Mouse (Mus musculus) limb, embryonic 15.5 days (tissue): ENCODE measurements around the gene Shc3. TPM values are rescaled to one million over a fixed set of nuclear protein-coding genes. Genes with fewer than 3 reads are reported as not detected.

Experiments used
- ATAC-seq: fragments of 200-750 bp; cut with Nextera tagmentation; 2 replicates; pipeline ENCODE4 v1.8.0; 2017; ENCODE audit warnings: low read depth, moderate TSS enrichment; ENCODE audit not compliant: insufficient number of reproducible peaks, low FRiP score, low TSS enrichment
- H3K27ac ChIP-seq: fragments of 300-500 bp; sonication (generic); 2 replicates; pipeline ENCODE4 v1.5.1; 2015; ENCODE audit warnings: moderate library complexity, mild to moderate bottlenecking, inconsistent platforms
- H3K27me3 ChIP-seq: fragments of 300-500 bp; sonication (generic); 2 replicates; pipeline ENCODE4 v1.6.1; 2015; ENCODE audit warnings: inconsistent platforms
- H3K36me3 ChIP-seq: fragments of 300-500 bp; sonication (generic); 2 replicates; pipeline ENCODE4 v1.6.1; 2015; ENCODE audit warnings: inconsistent platforms
- H3K4me1 ChIP-seq: fragments of 300-500 bp; sonication (generic); 2 replicates; pipeline ENCODE4 v1.6.1; 2015; ENCODE audit warnings: inconsistent platforms
- H3K4me2 ChIP-seq: fragments of 300-500 bp; sonication (generic); 2 replicates; pipeline ENCODE4 v1.6.1; 2015; ENCODE audit warnings: mild to moderate bottlenecking, inconsistent platforms
- H3K4me3 ChIP-seq: fragments of 300-500 bp; sonication (generic); 2 replicates; pipeline ENCODE4 v1.5.1; 2015; ENCODE audit warnings: mild to moderate bottlenecking, inconsistent platforms
- H3K9ac ChIP-seq: fragments of 300-500 bp; sonication (generic); 2 replicates; pipeline ENCODE4 v1.6.1; 2015; ENCODE audit warnings: inconsistent platforms
- H3K9me3 ChIP-seq: fragments of 300-500 bp; sonication (generic); 2 replicates; pipeline ENCODE4 v1.6.1; 2016; ENCODE audit warnings: inconsistent platforms
- WGBS: fragments of 180-500 bp; shearing (Covaris S2); methylation state at CpG from one replicate; pipeline ENCODE4 v1.1.7; 2015; 5-methylcytosine and 5-hydroxymethylcytosine counted together
- polyA plus RNA-seq: library from polyadenylated mRNA; unstranded; fragments of >200 nt; fragmentation: Nextera tagmentation; extraction: Ambion mirVana; gene quantifications from 2 replicates; pipeline ENCODE4 v1.2.1, GENCODE M21; 2015

Shc3 gene
- polyA plus RNA-seq, 1 experiment from 2014 or later = 0.90 TPM

- WGBS = 14% methylated on average over 5 of the region's 5 CpGs
- Histone ChIP-seq H3K4me3 (no peak overlapping the region), H3K27me3 (no peaks in the 10 kb centered on the region), H3K36me3 (peaks cover 33% of the 10 kb centered on the region), H3K9me3 (no peaks in the 10 kb centered on the region), H3K4me2 (no peak overlapping the region), H3K9ac (no peak overlapping the region), H3K27ac (no peak overlapping the region), H3K4me1 (peaks cover 10% of the 10 kb centered on the region; the same call in 1 of the 2 replicates)
- ATAC-seq = no peak
Measured at GRCm38 (mm10) chr13:51424647-51425046, 144.6 kb downstream of the Shc3 start.

- H3K9me3 ChIP-seq = no peaks in the 10 kb centered on the region
- no peak overlapping the region for H3K9ac ChIP-seq
- H3K4me3 ChIP-seq = no peak overlapping the region
- H3K27ac ChIP-seq = no peak overlapping the region
- no peak for ATAC-seq
- H3K4me2 ChIP-seq = no peak overlapping the region
- no peaks in the 10 kb centered on the region for H3K27me3 ChIP-seq
- WGBS = 67% methylated on average over 9 of the region's 9 CpGs
- peaks cover 14% of the 10 kb centered on the region for H3K4me1 ChIP-seq
- H3K36me3 ChIP-seq = peaks cover 43% of the 10 kb centered on the region
Measured at GRCm38 (mm10) chr13:51423647-51424046, 145.6 kb downstream of the Shc3 start.

- no peak for ATAC-seq
- no peaks in the 10 kb centered on the region for H3K27me3 ChIP-seq
- no peaks in the 10 kb centered on the region for H3K9me3 ChIP-seq
- WGBS = 77% methylated on average over 9 of the region's 9 CpGs
- H3K9ac ChIP-seq = no peak overlapping the region
- peaks cover 44% of the 10 kb centered on the region for H3K36me3 ChIP-seq
- H3K4me1 ChIP-seq = peaks cover 32% of the 10 kb centered on the region
- H3K4me3 ChIP-seq = no peak overlapping the region
- H3K27ac ChIP-seq = no peak overlapping the region
- H3K4me2 ChIP-seq = no peak overlapping the region
Measured at GRCm38 (mm10) chr13:51420861-51421260, 148.4 kb downstream of the Shc3 start.

GRCm38 (mm10) chr13:51419501-51419900 is 149.7 kb downstream of the Shc3 start:
- WGBS = 91% methylated on average over 15 of the region's 15 CpGs
- Histone ChIP-seq H3K4me1 (peaks cover 31% of the 10 kb centered on the region), H3K27me3 (no peaks in the 10 kb centered on the region), H3K4me3 (no peak overlapping the region), H3K4me2 (no peak overlapping the region), H3K9me3 (no peaks in the 10 kb centered on the region), H3K27ac (no peak overlapping the region), H3K9ac (no peak overlapping the region), H3K36me3 (peaks cover 53% of the 10 kb centered on the region)
- no peak for ATAC-seq

- Histone ChIP-seq H3K36me3 (peaks cover 55% of the 10 kb centered on the region), H3K27ac (no peak overlapping the region), H3K9ac (no peak overlapping the region), H3K4me2 (peak overlapping the region; percentile 26), H3K4me3 (no peak overlapping the region), H3K4me1 (peaks cover 30% of the 10 kb centered on the region), H3K9me3 (no peaks in the 10 kb centered on the region), H3K27me3 (no peaks in the 10 kb centered on the region)
- no peak for ATAC-seq
- 73% methylated on average over 19 of the region's 19 CpGs for WGBS
Measured at GRCm38 (mm10) chr13:51418942-51419451, 150.2 kb downstream of the Shc3 start.

- peaks cover 33% of the 10 kb centered on the region for H3K4me1 ChIP-seq
- no peak overlapping the region for H3K9ac ChIP-seq
- H3K27ac ChIP-seq = peak overlapping the region; percentile 81
- H3K36me3 ChIP-seq = peaks cover 55% of the 10 kb centered on the region
- no peaks in the 10 kb centered on the region for H3K27me3 ChIP-seq
- H3K4me2 ChIP-seq = peak overlapping the region; percentile 26
- peak overlapping the region; percentile 13; the same call in 1 of the 2 replicates for H3K4me3 ChIP-seq
- ATAC-seq = peak; percentile 28; the same call in 1 of the 2 replicates
- no peaks in the 10 kb centered on the region for H3K9me3 ChIP-seq
- WGBS = 2% methylated on average over 20 of the region's 20 CpGs
Measured at GRCm38 (mm10) chr13:51418268-51418941, 150.8 kb downstream of the Shc3 start.

GRCm38 (mm10) chr13:51417796-51418195 is 151.4 kb downstream of the Shc3 start:
- Histone ChIP-seq H3K27me3 (no peaks in the 10 kb centered on the region), H3K36me3 (peaks cover 55% of the 10 kb centered on the region), H3K9me3 (no peaks in the 10 kb centered on the region), H3K27ac (peak overlapping the region; percentile 81), H3K4me2 (peak overlapping the region; percentile 24), H3K4me3 (no peak overlapping the region), H3K9ac (no peak overlapping the region), H3K4me1 (peaks cover 39% of the 10 kb centered on the region)
- no peak for ATAC-seq
- 40% methylated on average over 6 of the region's 6 CpGs for WGBS

- Histone ChIP-seq H3K4me2 (no peak overlapping the region), H3K27ac (0 out of 2 replicates have a peak overlapping the region, but pooled peaks have one; percentile 18), H3K9me3 (no peaks in the 10 kb centered on the region), H3K4me3 (no peak overlapping the region), H3K36me3 (peaks cover 46% of the 10 kb centered on the region), H3K27me3 (no peaks in the 10 kb centered on the region), H3K9ac (no peak overlapping the region), H3K4me1 (peaks cover 47% of the 10 kb centered on the region)
- 82% methylated on average over 11 of the region's 11 CpGs for WGBS
- no peak for ATAC-seq
Measured at GRCm38 (mm10) chr13:51416727-51417126, 152.5 kb downstream of the Shc3 start.

- Histone ChIP-seq H3K4me3 (no peak overlapping the region), H3K9me3 (no peaks in the 10 kb centered on the region), H3K4me2 (no peak overlapping the region), H3K27me3 (no peaks in the 10 kb centered on the region), H3K4me1 (peaks cover 59% of the 10 kb centered on the region), H3K27ac (0 out of 2 replicates have a peak overlapping the region, but pooled peaks have one; percentile 7), H3K9ac (no peak overlapping the region), H3K36me3 (peaks cover 15% of the 10 kb centered on the region)
- no peak for ATAC-seq
- 61% methylated on average over 3 of the region's 3 CpGs for WGBS
Measured at GRCm38 (mm10) chr13:51413461-51413860, 155.8 kb downstream of the Shc3 start.

- 19% methylated on average over 12 of the region's 12 CpGs for WGBS
- peaks cover 15% of the 10 kb centered on the region for H3K36me3 ChIP-seq
- ATAC-seq = no peak
- peak overlapping the region; percentile 64 for H3K4me3 ChIP-seq
- H3K4me2 ChIP-seq = peak overlapping the region; percentile 57
- no peaks in the 10 kb centered on the region for H3K27me3 ChIP-seq
- peak overlapping the region; percentile 88 for H3K27ac ChIP-seq
- H3K4me1 ChIP-seq = peaks cover 56% of the 10 kb centered on the region
- no peaks in the 10 kb centered on the region for H3K9me3 ChIP-seq
- H3K9ac ChIP-seq = peak overlapping the region; percentile 26; the same call in 1 of the 2 replicates
Measured at GRCm38 (mm10) chr13:51411696-51412430, 157.4 kb downstream of the Shc3 start.

GRCm38 (mm10) chr13:51411243-51411642 is 158.0 kb downstream of the Shc3 start:
- H3K4me1 ChIP-seq = peaks cover 50% of the 10 kb centered on the region

More at GRCm38 (mm10) chr13:51411243-51411642, 158.0 kb downstream of the Shc3 start:
- Histone ChIP-seq H3K27ac (peak overlapping the region; percentile 88), H3K4me3 (peak overlapping the region; percentile 64), H3K36me3 (peaks cover 15% of the 10 kb centered on the region), H3K27me3 (no peaks in the 10 kb centered on the region), H3K4me2 (peak overlapping the region; percentile 57), H3K9ac (peak overlapping the region; percentile 26; the same call in 1 of the 2 replicates), H3K9me3 (no peaks in the 10 kb centered on the region)
- 22% methylated on average over 9 of the region's 9 CpGs for WGBS
- ATAC-seq = no peak
